27 mouse cellular contexts compared by ENCODE assay signal in genomic region chr10:9531931-9532330, GRCm38 (mm10).
"Had no signal": no experiment of that assay in that cellular context is flagged by ENCODE, and none has a peak within 500 bp of the region (broad histone marks: within the 10 kb centered on the region; RNA-seq: fewer than 3 reads in every experiment).

No protein-coding gene starts in this region.

- H3K4me3 ChIP-seq: limb, embryonic 10.5 days; limb, embryonic 12.5 days; limb, embryonic 13.5 days; limb, embryonic 15.5 days; liver, embryonic 12.5 days; liver, embryonic 13.5 days; liver, embryonic 15.5 days; lung, embryonic 15.5 days; megakaryocyte, embryonic 14.5 days; midbrain, embryonic 10.5 days; midbrain, embryonic 12.5 days; midbrain, embryonic 13.5 days; midbrain, embryonic 15.5 days; myocyte had no signal

- H3K27ac ChIP-seq: limb, embryonic 10.5 days; limb, embryonic 12.5 days; limb, embryonic 13.5 days; limb, embryonic 15.5 days; liver, embryonic 12.5 days; liver, embryonic 13.5 days; liver, embryonic 14.5 days; liver, embryonic 15.5 days; lung, embryonic 15.5 days; macrophage; midbrain, embryonic 10.5 days; midbrain, embryonic 12.5 days; midbrain, embryonic 13.5 days; midbrain, embryonic 15.5 days had no signal

- DNase-seq: left cerebral cortex, postnatal 4 days; liver; liver, embryonic 13.5 days; liver, postnatal 0 days; lung, adult 18-20 months; lung, adult 2 months; lung, embryonic 14.5 days; lung, postnatal 10 days; lung, postnatal 14 days; lung, postnatal 36 days; lung, postnatal 4 days; midbrain, embryonic 14.5 days had no signal

- H3K4me1 ChIP-seq: limb, embryonic 12.5 days; limb, embryonic 13.5 days; liver, embryonic 12.5 days; liver, embryonic 13.5 days; liver, embryonic 15.5 days; megakaryocyte, embryonic 14.5 days had no signal
